8 mouse cellular contexts compared by ENCODE assay signal in genomic region chr1:105355910-105356290, GRCm38 (mm10). TPM values are rescaled to one million over a fixed set of nuclear protein-coding genes. Genes with fewer than 3 reads are reported as not detected.
DNase-seq lines count a peak whose midpoint lies in the region; ATAC-seq and TF ChIP-seq lines count a peak whose summit lies in the region.

No protein-coding gene starts in this region.

- no peaks in the 10 kb centered on the region for H3K9me3 ChIP-seq in lung, postnatal 0 days (ENCODE audit: low read length)

- H3K36me3 ChIP-seq in kidney, adult 2 months (ENCODE audit: control insufficient read depth, insufficient read depth, low read length) = no peaks in the 10 kb centered on the region
- no peaks in the 10 kb centered on the region for H3K36me3 ChIP-seq in lung, postnatal 0 days (ENCODE audit: insufficient read depth, low read length)

- no peak for TF ChIP-seq CTCF in kidney, adult 2 months (conservative IDR thresholded peaks at IDR 0.05; ENCODE audit: insufficient read depth, insufficient read length, low read depth, low read length)
- TF ChIP-seq CTCF in lung, postnatal 0 days (IDR thresholded peaks at IDR 0.05) = no peak

- DNase-seq in kidney, adult 11 months = peak; percentile 27
- no peak for DNase-seq in kidney, adult 18-20 months
- peak; percentile 91 for DNase-seq in heart, adult 11 months
- peak; percentile 40 for DNase-seq in kidney, adult 2 months
- peak; percentile 16 for DNase-seq in lung, postnatal 0 days (ENCODE audit: low spot score)
- peak; percentile 62 for DNase-seq in right cerebral cortex, postnatal 4 days

- H3K4me2 ChIP-seq in lung, postnatal 0 days (replicated peaks; ENCODE audit: low read depth, low read length) = peak overlapping the region; percentile 88

- peak; percentile 48 for ATAC-seq in lung, postnatal 0 days
- no peak for ATAC-seq in erythroid progenitor cell, adult 5-6 weeks (replicated peaks; ENCODE audit: low FRiP score, poor library complexity, severe bottlenecking)

- no peaks in the 10 kb centered on the region for H3K4me1 ChIP-seq in brown adipose tissue, adult 24 weeks (ENCODE audit: control insufficient read depth, insufficient read depth, insufficient read length, low read length)
- no peaks in the 10 kb centered on the region; the same call in 1 of the 2 replicates for H3K4me1 ChIP-seq in kidney, adult 2 months (ENCODE audit: control insufficient read depth, insufficient read depth, low read length)
- H3K4me1 ChIP-seq in lung, postnatal 0 days (ENCODE audit: insufficient read depth, low read depth, low read length) = no peaks in the 10 kb centered on the region

- under 1% methylated on average over 23 of the region's 23 CpGs for WGBS in kidney, adult 2 months
- WGBS in lung, postnatal 0 days = 0% methylated on average over 22 of the region's 23 CpGs

- H3K27me3 ChIP-seq in kidney, adult 2 months (replicated peaks; ENCODE audit: control insufficient read depth, insufficient read depth, low read length) = no peaks in the 10 kb centered on the region
- H3K27me3 ChIP-seq in lung, postnatal 0 days (replicated peaks; ENCODE audit: insufficient read depth, low read length) = no peaks in the 10 kb centered on the region

- peak overlapping the region; percentile 82 for H3K4me3 ChIP-seq in brown adipose tissue, adult 24 weeks (ENCODE audit: insufficient read depth, low read depth, low read length)
- H3K4me3 ChIP-seq in kidney, adult 2 months (ENCODE audit: insufficient read depth, low read depth, low read length) = peak overlapping the region; percentile 74
- peak overlapping the region; percentile 80 for H3K4me3 ChIP-seq in lung, postnatal 0 days (ENCODE audit: low read depth, low read length)

- H3K9ac ChIP-seq in lung, postnatal 0 days (replicated peaks; ENCODE audit: low read depth) = peak overlapping the region; percentile 53

- no peak for TF ChIP-seq EP300 in lung, postnatal 0 days (IDR thresholded peaks at IDR 0.05)

- H3K27ac ChIP-seq in brown adipose tissue, adult 24 weeks (replicated peaks; ENCODE audit: low read depth, low read length) = peak overlapping the region; percentile 100
- H3K27ac ChIP-seq in kidney, adult 2 months (ENCODE audit: insufficient read depth, low read depth, low read length) = peak overlapping the region; percentile 30
- H3K27ac ChIP-seq in lung, postnatal 0 days (ENCODE audit: low read length) = no peak overlapping the region

- TF ChIP-seq POLR2A in kidney, adult 2 months (IDR thresholded peaks at IDR 0.05; ENCODE audit: low read depth, low read length) = no peak

RNA-seq across cellular contexts. Expression of gene Rnf152, which starts 0.6 kb away (rescaled TPM):
- 12.9 and 15.9 TPM in 2 replicates for polyA plus RNA-seq in brown adipose tissue, adult 24 weeks (2012; ENCODE audit: insufficient read depth, insufficient read length, missing spikeins)
- polyA plus RNA-seq in kidney, adult 2 months (2012; rRNA removed) = 5.2 and 6.2 TPM in 2 replicates
- 0.88 and 1.0 TPM in 2 replicates for polyA plus RNA-seq in lung, postnatal 0 days (2015; fragmentation: Nextera tagmentation; extraction: Ambion mirVana)
- total RNA-seq in erythroid progenitor cell, adult 5-6 weeks (2015; ENCODE audit: low replicate concordance) = not detected in 2 replicates
- not detected in 2 replicates for total RNA-seq in erythroid progenitor cell, adult 5-6 weeks (2017; ENCODE audit: low replicate concordance)
